Mouse (Mus musculus) bone marrow, adult 2 months (tissue): ENCODE data around the gene Slain1. TPM values are rescaled to one million over a fixed set of nuclear protein-coding genes. Genes with fewer than 3 reads are reported as not detected.

ENCODE experiments used
- H3K27ac ChIP-seq: fragments of 200-500 bp; 2 replicates; pipeline ENCODE4 v1.5.1; 2012; ENCODE audit warnings: low read depth, mild to moderate bottlenecking, control low read depth, inconsistent platforms, low read length; ENCODE audit not compliant: control insufficient read depth, poor library complexity, insufficient read depth
- H3K4me1 ChIP-seq: fragments of 200-500 bp; 2 replicates; pipeline ENCODE4 v1.6.1; 2011; ENCODE audit warnings: low read length; ENCODE audit not compliant: control insufficient read depth, insufficient read depth
- H3K4me3 ChIP-seq: fragments of 200-500 bp; replicated peaks from 2 replicates; pipeline ENCODE3; 2011; ENCODE audit warnings: mild to moderate bottlenecking, low read depth, low read length, control low read depth; ENCODE audit not compliant: control insufficient read depth
- CTCF ChIP-seq: fragments of 200-500 bp; IDR thresholded peaks from 2 replicates; pipeline ENCODE4 v1.5.1; 2011; ENCODE audit warnings: low read length, control low read depth; ENCODE audit not compliant: control insufficient read depth, insufficient read depth
- POLR2A ChIP-seq: fragments of 200-500 bp; IDR thresholded peaks from 2 replicates; pipeline ENCODE4 v1.6.1; 2011; ENCODE audit warnings: low read depth, mild to moderate bottlenecking, control low read depth, low read length, borderline replicate concordance; ENCODE audit not compliant: control insufficient read depth
- WGBS: fragments of 180-500 bp; shearing (Covaris S2); methylation state at CpG from one replicate; pipeline ENCODE4 v1.1.7; 2018; 5-methylcytosine and 5-hydroxymethylcytosine counted together
- polyA plus RNA-seq: library from polyadenylated mRNA; stranded (reverse); fragments of >200 nt; gene quantifications from 2 replicates; pipeline ENCODE4 v1.2.4, GENCODE M21; 2011; ENCODE audit warnings: low replicate concordance; ENCODE audit not compliant: missing spikeins, insufficient read depth, insufficient read length

Gene Slain1
- polyA plus RNA-seq, 1 experiment, result 5.3 TPM

DNA sequence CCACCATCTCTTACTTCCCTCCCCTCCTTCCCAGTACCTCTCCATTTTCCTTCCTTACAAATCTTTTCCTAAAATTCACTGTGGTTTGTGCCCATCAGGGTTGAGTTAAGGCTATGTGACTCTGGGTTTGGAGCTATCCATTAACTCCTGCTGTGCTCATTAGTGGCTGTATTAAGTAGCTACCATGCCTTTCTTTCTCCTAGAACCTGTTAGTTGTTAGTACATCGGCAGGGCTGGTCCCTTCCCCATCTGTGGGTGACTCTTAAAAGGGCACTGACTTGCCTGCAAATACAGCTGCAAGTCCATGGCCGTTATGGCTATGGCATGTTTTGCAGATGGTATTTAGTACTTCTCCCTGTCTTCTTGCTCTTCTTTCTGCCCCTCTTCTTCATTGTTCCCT lies 58.6 kb downstream of the Slain1 start:
- TF ChIP-seq CTCF (no peak), POLR2A (no peak)
- Histone ChIP-seq H3K27ac (no peak overlapping the region), H3K4me3 (no peak overlapping the region), H3K4me1 (no peaks in the 10 kb centered on the region; the same call in 1 of the 2 replicates)
- 82% methylated on average over 2 of the region's 2 CpGs for WGBS

DNA sequence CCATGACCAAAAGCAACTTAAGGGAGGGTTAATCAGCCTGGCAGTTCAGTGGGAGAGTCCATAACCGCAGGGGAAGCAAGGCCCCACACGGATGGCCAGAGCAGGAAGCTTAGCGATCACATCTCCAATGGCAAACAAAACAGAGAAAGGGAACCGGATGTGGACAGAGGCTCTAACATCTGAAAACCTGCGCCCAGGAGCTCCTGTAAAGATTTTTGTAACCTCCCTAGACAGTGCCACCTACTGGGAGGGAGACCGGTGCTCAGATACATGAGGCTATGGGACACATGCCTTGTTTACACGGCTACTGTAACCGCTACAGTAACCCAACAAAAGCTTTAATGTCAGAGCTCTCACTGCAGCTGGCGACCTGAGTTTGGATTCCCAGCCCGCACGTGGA lies 59.2 kb downstream of the Slain1 start:
- Histone ChIP-seq H3K27ac (no peak overlapping the region), H3K4me3 (no peak overlapping the region), H3K4me1 (no peaks in the 10 kb centered on the region; the same call in 1 of the 2 replicates)
- 83% methylated on average over 11 of the region's 11 CpGs for WGBS
- TF ChIP-seq POLR2A (no peak), CTCF (no peak)

DNA sequence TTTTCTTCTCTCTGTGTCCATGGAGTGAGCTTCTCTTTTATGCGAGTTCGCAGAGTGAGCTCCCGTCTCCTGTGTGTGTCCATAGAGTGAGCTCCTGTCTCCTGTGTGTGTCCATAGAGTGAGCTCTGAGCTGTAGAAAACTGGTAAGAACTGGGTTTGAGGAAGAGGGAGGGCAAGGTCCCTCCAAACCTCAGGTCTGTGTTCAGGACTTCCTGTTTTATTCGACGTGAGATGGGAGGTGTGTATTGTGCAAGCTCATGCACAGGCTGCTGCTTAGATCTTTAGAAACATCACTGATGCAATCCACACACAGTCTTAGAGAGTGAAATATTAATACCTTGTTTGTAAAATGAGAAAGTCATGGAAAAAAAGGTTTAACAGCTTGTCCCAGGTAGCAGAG lies 63.0 kb downstream of the Slain1 start:
- Histone ChIP-seq H3K27ac (peak overlapping the region; percentile 71), H3K4me1 (no peaks in the 10 kb centered on the region; the same call in none of the 2 replicates), H3K4me3 (no peak overlapping the region)
- WGBS, result 34% methylated on average over 5 of the region's 5 CpGs
- no peak for TF ChIP-seq CTCF
- no peak for TF ChIP-seq POLR2A

DNA sequence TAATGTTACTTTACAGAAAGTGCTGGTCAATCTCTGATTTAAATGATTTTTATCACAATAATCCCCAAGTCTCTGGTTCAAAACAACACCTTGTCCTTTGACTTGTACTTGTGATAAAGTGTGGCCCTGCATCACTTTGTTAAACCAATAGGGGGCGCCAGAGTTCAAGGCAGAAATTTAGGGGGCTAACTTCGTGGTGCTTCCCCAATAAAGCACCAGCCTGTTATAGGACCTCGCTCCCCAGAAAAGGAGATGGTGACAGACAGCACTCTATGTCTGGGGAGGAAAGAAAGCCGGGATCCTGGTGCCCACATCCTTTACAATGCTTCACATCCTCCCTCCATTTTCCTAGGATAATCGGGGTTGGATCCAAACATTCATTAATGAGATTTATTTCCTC lies 67.5 kb downstream of the Slain1 start:
- H3K4me3 ChIP-seq, result no peak overlapping the region
- no peak overlapping the region for H3K27ac ChIP-seq
- H3K4me1 ChIP-seq, result peaks cover 2% of the 10 kb centered on the region
- WGBS, result 39% methylated on average over 5 of the region's 5 CpGs
- TF ChIP-seq CTCF (0 out of 2 replicates have a peak, but pooled peaks have one; percentile 38), POLR2A (no peak)

- TF ChIP-seq POLR2A, result no peak
- no peak for TF ChIP-seq CTCF
- Histone ChIP-seq H3K27ac (no peak overlapping the region), H3K4me3 (no peak overlapping the region), H3K4me1 (peaks cover 2% of the 10 kb centered on the region)
- 59% methylated on average over 5 of the region's 5 CpGs for WGBS
Observed at GRCm38 (mm10) chr14:103717979-103718378, 68.0 kb downstream of the Slain1 start.

DNA sequence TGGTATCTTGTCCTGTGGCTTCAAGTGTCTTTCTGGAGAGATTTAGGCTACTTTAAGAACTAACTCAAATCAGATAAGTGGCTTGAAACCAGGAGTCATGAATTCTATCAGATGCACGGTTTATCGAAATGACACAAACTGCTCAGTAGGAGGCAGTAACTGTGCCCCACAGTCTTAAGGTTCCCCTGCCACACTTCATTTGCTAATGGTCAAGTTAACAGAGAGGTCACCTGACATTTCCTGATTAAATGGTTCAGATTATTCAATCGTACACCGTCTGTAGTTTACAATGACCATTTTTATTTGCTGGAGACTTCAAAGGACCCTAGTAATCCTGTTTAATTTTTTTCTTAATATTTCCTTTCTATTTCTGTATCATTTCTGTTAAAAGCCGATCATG lies 68.4 kb downstream of the Slain1 start:
- WGBS, result 26% methylated on average over 5 of the region's 5 CpGs
- H3K4me3 ChIP-seq, result no peak overlapping the region
- TF ChIP-seq POLR2A (no peak), CTCF (no peak)
- peaks cover 2% of the 10 kb centered on the region for H3K4me1 ChIP-seq
- no peak overlapping the region for H3K27ac ChIP-seq

DNA sequence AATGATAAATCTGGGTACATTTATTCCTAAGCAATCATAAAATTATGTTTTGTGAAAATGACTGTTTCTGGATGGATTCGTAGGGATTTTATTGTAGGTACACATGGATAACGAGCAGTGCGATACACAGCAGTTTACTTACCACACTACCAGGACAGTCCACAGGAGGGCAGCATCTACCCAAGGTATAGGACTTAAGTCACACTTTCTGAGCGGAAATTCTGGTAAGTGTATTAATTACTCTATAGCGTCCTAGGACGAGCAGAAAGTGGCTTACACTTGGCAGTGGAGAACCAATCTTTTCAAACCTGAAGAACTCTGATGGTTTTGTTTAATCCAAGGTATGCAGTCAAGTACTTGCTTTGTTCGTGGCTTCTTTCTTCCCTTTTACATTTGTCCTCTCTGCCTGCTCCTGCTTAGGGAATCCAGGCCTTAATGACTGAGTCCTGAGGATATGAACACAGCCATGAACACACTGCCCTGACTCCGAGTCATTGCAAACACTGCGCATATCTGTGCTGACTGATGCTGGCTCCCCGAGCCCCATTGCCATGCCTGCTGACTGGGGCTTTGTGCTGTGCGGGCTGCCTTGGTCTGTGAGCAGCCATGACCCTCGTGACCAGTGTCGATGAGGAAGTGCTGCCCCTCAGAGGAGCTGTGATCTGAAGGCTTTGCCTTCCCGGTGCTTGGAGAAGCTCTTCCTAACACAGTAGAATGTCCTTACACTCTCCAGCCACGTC lies 69.0 kb downstream of the Slain1 start:
- TF ChIP-seq CTCF (peak; percentile 57), POLR2A (no peak; the same call in 1 of the 2 replicates)
- Histone ChIP-seq H3K4me1 (peaks cover 2% of the 10 kb centered on the region), H3K27ac (no peak overlapping the region), H3K4me3 (peak overlapping the region; percentile 67)
- 3% methylated on average over 15 of the region's 15 CpGs for WGBS

DNA sequence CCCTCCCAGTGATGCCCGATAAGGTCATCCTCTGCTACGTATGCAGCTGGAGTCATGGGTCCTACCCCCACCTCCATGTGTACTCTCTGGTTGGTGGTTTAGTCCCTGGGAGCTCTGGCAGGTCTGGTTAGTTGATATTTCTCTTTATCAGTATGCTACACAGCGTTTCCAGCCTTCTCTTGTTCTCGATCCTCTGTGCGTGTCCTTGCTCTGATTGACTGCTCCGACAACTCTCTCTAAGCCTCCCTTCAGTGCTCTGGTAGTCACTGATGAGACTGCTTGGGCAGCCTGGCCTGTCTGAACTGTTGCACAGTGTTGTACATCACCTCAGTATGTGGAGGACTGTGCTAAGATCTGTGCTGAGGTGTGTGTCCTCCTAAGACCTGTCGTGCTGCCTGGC lies 70.1 kb downstream of the Slain1 start:
- WGBS, result 67% methylated on average over 7 of the region's 7 CpGs
- no peak overlapping the region for H3K4me3 ChIP-seq
- TF ChIP-seq POLR2A (no peak), CTCF (no peak)
- H3K4me1 ChIP-seq, result peaks cover 2% of the 10 kb centered on the region
- no peak overlapping the region for H3K27ac ChIP-seq
